7 mouse cellular contexts compared by ENCODE assay signal in the genomic region with DNA sequence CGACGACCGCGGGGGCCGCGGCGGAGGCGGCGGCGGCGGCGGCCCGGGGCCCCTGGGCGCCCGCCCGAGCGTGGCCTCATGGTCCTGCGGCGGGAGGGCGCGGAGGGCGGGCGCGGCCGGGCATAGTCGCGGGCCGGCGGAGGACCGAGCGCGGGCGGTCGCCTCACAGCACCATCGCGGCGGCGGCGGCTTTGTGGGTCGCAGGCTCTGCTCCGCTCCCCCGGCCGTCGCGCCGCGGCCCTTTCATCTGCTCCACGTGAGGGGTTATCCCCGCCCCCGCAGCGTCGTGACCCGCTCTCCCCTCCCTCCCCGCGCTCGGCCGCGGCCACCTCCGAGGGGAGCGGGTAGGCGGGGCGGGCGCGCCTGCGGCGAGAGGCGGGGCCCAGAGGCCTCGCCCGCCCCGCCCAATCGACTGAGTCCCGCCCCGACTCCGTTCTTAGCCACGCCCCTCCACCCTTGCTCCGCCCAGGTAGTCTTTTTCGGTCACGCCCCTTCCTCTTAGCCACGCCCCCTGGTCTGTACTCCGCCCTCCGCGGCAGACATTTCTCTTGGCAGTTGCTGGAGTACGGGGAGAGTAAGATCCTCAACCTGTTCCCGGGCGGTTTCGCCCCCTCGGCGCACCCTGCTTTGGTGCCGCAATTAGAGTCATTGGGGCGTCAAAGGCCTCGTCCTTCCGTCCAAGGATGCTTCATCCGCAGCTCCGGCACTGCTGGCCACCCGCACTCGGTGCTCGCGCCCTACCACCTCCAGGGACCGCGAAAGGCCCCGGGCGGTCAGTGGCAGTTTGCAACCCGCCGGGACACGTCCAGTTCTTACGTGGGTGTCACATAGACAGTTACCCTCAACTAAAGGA. TPM values are rescaled to one million over a fixed set of nuclear protein-coding genes. Genes with fewer than 3 reads are reported as not detected.
DNase-seq lines count a peak whose midpoint lies in the region; ATAC-seq lines count a peak whose summit lies in the region.

TSS of gene Znrf3 (minus strand) at position 249 of the 853 bp plus-strand sequence.

- H3K4me3 ChIP-seq in embryonic facial prominence, embryonic 10.5 days = peak within 1 kb of the TSS; percentile 89
- peak within 1 kb of the TSS; percentile 66 for H3K4me3 ChIP-seq in limb, embryonic 11.5 days (ENCODE audit: low read depth, low read length)
- peak within 1 kb of the TSS; percentile 83 for H3K4me3 ChIP-seq in midbrain, embryonic 14.5 days (replicated peaks; ENCODE audit: low read depth, low read length)

- H3K9ac ChIP-seq in limb, embryonic 11.5 days (ENCODE audit: low read length) = peak within 1 kb of the TSS; percentile 84
- H3K9ac ChIP-seq in midbrain, embryonic 14.5 days (replicated peaks; ENCODE audit: low read length) = peak within 1 kb of the TSS; percentile 74

- 6% methylated on average over 101 of the region's 106 CpGs for WGBS in embryonic facial prominence, embryonic 10.5 days
- under 1% methylated on average over 49 of the region's 106 CpGs for WGBS in limb, embryonic 11.5 days
- under 1% methylated on average over 87 of the region's 106 CpGs for WGBS in midbrain, embryonic 14.5 days

- ATAC-seq in limb, embryonic 11.5 days (ENCODE audit: insufficient number of reproducible peaks, low FRiP score, low TSS enrichment, low read depth) = peak; percentile 93
- ATAC-seq in midbrain, embryonic 14.5 days (ENCODE audit: low FRiP score, low TSS enrichment) = peak; percentile 94

- H3K27ac ChIP-seq in embryonic facial prominence, embryonic 10.5 days (replicated peaks) = peak within 1 kb of the TSS; percentile 93
- peak within 1 kb of the TSS; percentile 73 for H3K27ac ChIP-seq in limb, embryonic 11.5 days (replicated peaks; ENCODE audit: low read depth, low read length)
- H3K27ac ChIP-seq in midbrain, embryonic 14.5 days (replicated peaks; ENCODE audit: low read depth, low read length) = peak within 1 kb of the TSS; percentile 64

- H3K27me3 ChIP-seq in embryonic facial prominence, embryonic 10.5 days (replicated peaks; ENCODE audit: low read depth, poor library complexity, severe bottlenecking) = peaks cover 21% of the 10 kb centered on the region
- H3K27me3 ChIP-seq in limb, embryonic 11.5 days (ENCODE audit: control insufficient read depth, insufficient read depth, low read length) = no peaks in the 10 kb centered on the region
- H3K27me3 ChIP-seq in midbrain, embryonic 14.5 days (ENCODE audit: control insufficient read depth, insufficient read depth, low read length) = no peaks in the 10 kb centered on the region

- no peaks in the 10 kb centered on the region for H3K36me3 ChIP-seq in embryonic facial prominence, embryonic 10.5 days (replicated peaks)
- no peaks in the 10 kb centered on the region for H3K36me3 ChIP-seq in limb, embryonic 11.5 days (ENCODE audit: control insufficient read depth, insufficient read depth, low read length)
- H3K36me3 ChIP-seq in midbrain, embryonic 14.5 days (ENCODE audit: control insufficient read depth, insufficient read depth, low read length) = no peaks in the 10 kb centered on the region

- H3K4me1 ChIP-seq in embryonic facial prominence, embryonic 10.5 days = peaks cover 41% of the 10 kb centered on the region
- peaks cover 5% of the 10 kb centered on the region for H3K4me1 ChIP-seq in limb, embryonic 11.5 days (ENCODE audit: control insufficient read depth, insufficient read depth, low read length)
- H3K4me1 ChIP-seq in midbrain, embryonic 14.5 days (ENCODE audit: control insufficient read depth, insufficient read depth, low read length) = peaks cover 23% of the 10 kb centered on the region

- no peaks in the 10 kb centered on the region for H3K9me3 ChIP-seq in embryonic facial prominence, embryonic 10.5 days
- H3K9me3 ChIP-seq in limb, embryonic 11.5 days (ENCODE audit: control insufficient read depth, low read length) = no peaks in the 10 kb centered on the region
- H3K9me3 ChIP-seq in midbrain, embryonic 14.5 days (ENCODE audit: control insufficient read depth, low read length) = no peaks in the 10 kb centered on the region

- peak within 1 kb of the TSS; percentile 95 for H3K4me2 ChIP-seq in limb, embryonic 11.5 days (ENCODE audit: low read depth, severe bottlenecking)
- peak within 1 kb of the TSS; percentile 95 for H3K4me2 ChIP-seq in midbrain, embryonic 14.5 days (ENCODE audit: low read length)

- DNase-seq in adrenal gland, postnatal 10 days = peak; percentile 99
- DNase-seq in embryonic facial prominence, embryonic 10.5 days (ENCODE audit: low spot score) = peak; percentile 98
- DNase-seq in heart, adult 11 months = peak; percentile 99
- DNase-seq in kidney, adult 18-20 months = peak; percentile 94
- DNase-seq in limb, embryonic 11.5 days (ENCODE audit: low spot score) = peak; percentile 99
- DNase-seq in midbrain, embryonic 14.5 days = peak; percentile 94
- DNase-seq in spleen, adult 18-20 months = peak; percentile 86 to 95

RNA-seq across cellular contexts. Expression of gene Znrf3, which starts in this region (rescaled TPM):
- total RNA-seq in adrenal gland, postnatal 10 days (2021) = 10 to 100 TPM; 23.9 to 29.3 TPM
- 13.1 and 13.8 TPM in 2 replicates for polyA plus RNA-seq in embryonic facial prominence, embryonic 10.5 days (2016; fragmentation: Nextera tagmentation; extraction: Ambion mirVana)
- 12.3 and 13.1 TPM in 2 replicates for polyA plus RNA-seq in limb, embryonic 11.5 days (2014; fragmentation: Nextera tagmentation; extraction: Ambion mirVana)
- polyA plus RNA-seq in midbrain, embryonic 14.5 days (2014; fragmentation: Nextera tagmentation; extraction: Ambion mirVana) = 7.2 and 7.8 TPM in 2 replicates

Comparison
In these comparisons a context has a peak if more than half of its experiments do, and no peak if none do; other contexts are left out.
1. Peak in every context shown above with its lines: DNase-seq, ATAC-seq, H3K4me3 ChIP-seq and H3K27ac ChIP-seq.